Mouse (Mus musculus) heart, adult 9 months (tissue): Measurements from ENCODE around the gene Stpg4.

Experiments used
- DNase-seq, 2 experiments: peaks; one replicate each; pipeline ENCODE4 v3.0.0; 2022; ENCODE audit warnings: low spot score in 2 of 2

Gene Stpg4

DNA sequence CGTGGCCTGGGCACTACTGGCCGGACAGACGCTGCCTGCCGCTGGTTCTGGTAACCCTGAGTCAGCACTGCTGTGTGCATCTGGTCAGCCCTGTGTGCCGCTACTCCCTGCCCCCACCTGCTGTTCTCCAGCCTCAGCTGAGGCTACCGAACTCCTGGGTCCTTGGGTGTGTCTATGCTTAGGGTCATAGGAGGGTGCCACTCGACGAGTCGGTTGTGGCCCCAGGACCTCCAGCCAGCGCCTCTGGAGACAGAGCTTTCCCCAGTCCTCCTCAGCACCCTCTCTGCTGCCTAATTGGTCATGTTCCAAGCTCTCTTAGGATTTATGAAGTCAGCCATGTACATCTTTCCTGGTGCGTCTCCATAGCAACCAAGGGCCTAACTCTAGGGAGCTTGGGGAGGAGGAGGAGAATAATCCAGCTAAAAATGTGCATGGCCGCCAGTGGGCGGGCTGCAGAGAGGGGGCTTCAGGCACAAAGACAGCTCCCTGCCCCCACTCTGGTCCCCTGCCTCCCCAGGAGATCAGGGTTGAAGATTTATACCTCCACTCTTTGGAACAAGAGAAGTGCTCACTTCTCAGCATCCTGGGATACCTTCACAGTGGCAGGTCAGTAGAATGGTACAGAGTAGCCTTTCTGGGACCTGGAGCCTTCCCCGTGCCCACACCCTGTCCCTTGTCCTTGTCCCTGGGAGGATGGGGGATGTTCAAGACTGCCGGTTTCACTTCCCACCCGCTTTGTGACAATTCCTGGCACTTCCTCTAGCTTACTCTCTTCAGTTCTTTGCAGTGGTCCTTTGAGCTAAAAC lies 49.0 kb downstream of the Stpg4 start:
- DNase-seq = peak in 1 of 2 experiments; percentile 66

DNA sequence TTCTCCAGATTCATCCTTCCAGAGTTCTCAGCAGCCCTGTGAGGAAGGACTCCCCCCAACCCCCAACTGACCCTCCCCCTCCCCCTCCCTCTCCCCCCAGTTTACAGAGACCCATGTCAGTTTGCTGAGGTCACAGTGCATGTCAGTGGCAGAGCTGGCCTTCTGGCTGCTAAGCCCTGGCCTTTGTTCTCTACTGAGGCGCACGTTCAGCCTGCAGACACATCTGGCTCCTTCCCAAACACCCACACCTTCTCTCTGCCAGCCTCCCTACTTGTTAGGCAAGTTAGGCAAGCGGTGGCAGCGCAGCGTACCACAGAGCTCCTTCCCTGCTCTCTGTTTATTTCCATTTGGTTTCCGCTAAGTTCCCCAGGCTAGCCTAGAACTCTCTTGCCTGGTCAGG lies 50.0 kb downstream of the Stpg4 start:
- no peak for DNase-seq

DNA sequence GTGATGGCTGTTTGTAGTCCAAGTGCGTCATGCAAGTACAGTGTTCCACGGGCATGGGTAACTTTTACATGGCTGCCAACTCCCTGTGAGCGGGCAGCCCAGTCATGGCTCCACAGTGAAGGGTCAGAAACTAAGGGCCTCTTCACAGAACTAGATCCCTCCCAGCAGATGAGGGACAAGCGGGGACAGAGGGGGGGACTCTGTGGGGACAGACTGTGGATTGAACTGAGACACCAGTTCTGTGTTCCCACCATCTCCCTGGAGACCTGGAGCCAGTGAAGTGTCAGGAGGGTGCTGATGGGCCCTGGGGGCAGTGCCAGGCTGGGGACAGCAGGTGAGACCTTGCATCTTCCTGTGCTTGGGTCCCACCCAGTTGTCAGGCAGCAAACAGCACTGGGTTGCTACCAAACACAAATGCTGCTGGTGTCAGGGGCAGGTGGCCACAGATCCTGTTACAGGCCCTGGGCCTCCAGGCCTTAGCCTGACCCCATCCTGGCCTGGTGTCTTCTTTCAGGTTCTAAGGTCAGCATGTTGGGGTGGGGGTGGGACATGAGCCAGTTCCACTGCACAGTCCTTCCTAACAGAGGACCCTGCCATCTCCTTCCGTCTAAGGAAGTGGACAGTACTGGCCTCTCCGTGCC lies 50.6 kb downstream of the Stpg4 start:
- peak in 1 of 2 experiments; percentile 45 for DNase-seq

DNA sequence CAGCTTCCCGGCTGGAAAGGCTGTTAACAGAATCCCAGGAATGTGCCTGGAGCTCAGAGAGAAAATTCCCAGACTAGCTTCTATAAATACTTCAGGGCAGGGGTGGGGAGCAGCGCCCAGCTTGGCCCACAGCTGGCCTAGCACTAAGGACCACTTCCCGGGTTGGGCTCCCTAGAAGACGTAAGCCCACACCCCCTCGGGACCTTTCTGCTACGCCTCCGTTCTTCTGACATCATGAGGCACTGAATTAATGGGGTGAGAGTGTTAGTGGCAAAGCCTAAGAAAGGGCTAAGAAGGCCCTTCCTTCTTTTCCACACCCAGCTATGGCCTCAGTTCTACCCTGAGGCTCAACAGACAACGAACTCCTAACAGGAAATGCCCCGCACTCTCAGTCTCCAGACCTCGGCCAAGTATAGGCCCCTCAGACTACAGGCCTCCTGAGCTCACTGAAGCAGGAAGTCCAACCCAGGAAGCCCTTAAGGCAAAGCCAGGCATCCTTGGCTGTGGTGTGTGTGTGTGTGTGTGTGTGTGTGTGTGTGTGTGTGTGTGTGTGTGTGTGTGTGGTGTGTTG lies 51.5 kb downstream of the Stpg4 start:
- DNase-seq = peak in 1 of 2 experiments; percentile 53

DNA sequence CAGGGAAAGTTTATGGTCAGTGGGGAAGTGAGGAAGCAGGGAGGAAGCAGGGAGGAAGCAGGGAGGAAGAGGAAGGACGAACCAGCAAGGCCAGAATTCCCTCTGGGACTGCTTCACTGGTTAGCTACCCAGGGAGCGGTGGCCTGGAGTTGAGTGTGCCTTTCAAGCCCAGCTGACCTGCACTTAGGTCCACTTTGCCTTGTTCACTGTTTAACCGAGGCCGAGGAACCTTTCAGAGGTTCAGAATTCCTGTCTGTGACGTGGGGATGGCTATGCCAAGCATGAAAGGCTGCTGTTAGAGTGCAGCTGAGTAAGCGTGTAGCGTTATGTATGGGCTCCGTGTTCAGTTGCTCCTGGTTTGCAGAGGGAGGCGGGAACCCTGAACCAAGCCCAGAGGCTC lies 54.2 kb downstream of the Stpg4 start:
- no peak for DNase-seq

DNA sequence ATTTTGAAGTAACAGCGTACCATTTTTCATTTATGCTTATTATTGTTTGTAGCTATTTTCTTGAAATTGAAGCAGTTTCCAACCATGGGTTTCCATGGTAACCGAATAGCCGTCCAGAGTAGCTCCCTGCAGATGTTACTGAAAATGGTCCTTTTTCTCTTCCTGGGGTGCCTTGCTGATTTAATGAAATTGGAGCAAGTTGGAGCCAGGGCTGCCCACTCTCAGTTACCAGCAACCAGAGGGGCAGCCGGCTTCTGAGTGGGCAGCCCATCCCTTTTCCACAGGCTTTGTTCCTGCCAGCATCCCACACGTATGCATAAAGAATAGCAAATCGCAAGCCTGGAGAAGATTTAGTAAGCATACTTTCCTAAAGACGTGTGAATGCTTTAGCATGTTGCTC lies 55.4 kb downstream of the Stpg4 start:
- no peak for DNase-seq

DNA sequence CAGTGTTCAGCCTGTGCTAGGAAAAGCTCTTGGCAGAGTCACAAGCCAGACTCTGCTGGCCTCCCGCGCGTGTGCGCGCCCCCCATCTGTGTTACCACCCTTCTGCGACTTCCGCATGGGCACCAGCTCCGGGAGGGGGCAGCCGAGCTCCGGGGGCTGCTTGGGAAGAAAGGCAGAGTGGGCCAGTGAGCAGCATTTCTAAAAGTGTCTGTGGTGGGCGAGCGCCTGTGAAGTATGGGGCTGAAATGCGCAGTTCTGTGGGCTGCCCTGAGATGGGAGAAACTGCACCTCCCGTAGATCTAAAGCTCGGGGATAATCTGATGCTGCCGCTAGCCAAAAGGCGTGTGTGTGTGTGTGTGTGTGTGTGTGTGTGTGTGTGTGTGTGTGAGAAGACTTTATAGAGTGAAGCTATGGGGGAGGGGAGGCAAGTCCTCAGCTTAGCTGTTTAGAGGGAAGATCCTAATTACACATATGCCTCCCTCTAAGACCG lies 58.2 kb downstream of the Stpg4 start:
- DNase-seq = no peak

DNA sequence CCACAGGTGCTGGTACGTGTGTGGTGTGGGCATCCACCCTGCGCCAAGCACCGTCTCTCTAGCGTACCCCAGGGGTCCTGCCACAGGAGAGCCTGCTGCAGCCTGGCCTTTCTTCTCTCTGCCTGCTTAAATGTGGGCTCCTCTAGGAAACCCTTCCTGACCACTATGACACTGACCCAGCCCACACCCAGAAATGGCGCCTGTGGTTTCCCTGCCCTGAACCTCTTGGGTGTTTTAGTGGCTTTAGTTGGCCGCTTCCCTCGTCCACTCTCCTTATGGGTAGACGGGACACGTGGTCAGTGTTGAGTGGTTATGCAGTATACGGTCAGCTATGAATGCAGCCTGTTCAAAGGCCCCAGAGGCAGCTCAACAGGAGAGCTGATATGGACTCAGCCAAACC lies 59.1 kb downstream of the Stpg4 start:
- no peak for DNase-seq

DNA sequence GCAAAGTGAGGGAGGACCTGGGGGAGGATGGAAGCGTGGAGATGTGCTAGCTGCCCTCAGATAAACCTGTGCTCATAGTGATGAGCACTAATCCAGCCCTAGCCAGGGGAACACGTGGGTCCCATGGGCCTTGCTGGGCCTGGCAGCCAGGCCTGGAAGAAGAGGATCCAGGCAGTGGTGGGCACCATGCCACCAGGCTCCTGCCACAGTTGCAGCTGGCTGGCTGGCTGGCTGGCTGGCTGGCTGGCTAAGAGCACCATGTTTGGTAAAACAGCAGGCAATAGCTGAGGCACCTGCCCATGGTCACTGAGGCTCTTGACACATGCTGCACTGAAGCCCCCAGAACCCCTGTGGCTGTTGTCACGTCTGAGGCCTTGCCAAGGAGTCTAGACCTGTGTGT lies 59.9 kb downstream of the Stpg4 start:
- peak; percentile 75 to 81 for DNase-seq

DNA sequence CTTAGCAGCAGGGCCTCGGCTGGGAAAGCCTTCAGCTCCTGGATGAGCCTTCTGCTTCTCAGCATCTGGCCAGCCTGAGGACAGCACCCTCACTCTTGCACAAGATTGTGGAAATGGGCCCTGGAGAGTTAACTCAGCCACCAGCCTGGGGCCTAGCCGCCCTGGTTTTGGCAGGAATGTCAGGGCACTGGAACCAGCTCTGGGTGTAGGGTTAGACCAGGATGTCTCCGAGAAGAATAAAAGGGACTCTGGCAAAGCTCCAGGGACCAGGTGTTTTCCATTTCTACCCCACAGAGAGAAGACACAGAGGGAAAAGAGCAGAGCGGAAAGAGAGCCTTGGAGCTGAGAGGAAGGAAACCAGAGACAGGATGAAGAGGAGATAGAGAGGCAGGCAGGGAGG lies 60.3 kb downstream of the Stpg4 start:
- DNase-seq = no peak

DNA sequence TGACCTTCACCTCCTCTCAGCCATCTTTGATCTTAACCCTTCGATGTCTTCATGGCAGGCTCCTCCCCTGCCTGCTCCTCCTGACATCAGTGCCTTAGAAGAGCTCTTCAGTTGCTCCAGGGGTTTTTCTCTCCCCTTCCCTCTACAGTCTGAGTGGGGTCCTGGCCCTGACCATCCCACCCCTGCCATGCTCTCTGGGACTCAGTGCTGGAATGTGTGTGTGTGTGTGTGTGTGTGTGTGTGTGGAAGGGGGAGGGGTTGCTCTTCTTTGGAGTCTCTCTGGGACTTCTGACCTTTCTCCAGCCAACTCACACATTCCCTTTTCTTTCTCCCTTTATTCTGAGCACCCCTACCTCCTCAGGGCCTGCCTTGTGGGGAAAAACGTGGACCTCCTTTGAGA lies 61.0 kb downstream of the Stpg4 start:
- DNase-seq = no peak

DNA sequence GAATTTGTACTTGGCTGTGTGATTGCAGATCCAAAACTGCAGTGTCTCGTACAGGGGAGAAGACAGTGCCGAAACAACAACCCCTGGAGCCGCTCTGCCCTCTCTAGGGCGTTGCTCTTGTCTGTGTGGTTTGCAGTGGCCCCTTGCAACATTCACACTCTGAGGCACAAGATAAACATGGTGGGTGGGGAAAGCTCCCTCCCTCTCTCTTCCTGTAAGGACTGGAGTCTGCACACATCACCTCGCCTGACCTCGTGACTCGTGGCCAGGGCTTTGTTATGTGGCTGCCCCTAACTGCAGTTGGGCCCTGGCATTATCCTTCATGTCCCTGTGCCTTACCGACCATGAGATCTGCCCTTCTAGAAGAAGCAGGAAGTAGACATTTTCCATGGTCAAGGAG lies 62.3 kb downstream of the Stpg4 start:
- DNase-seq = no peak

DNA sequence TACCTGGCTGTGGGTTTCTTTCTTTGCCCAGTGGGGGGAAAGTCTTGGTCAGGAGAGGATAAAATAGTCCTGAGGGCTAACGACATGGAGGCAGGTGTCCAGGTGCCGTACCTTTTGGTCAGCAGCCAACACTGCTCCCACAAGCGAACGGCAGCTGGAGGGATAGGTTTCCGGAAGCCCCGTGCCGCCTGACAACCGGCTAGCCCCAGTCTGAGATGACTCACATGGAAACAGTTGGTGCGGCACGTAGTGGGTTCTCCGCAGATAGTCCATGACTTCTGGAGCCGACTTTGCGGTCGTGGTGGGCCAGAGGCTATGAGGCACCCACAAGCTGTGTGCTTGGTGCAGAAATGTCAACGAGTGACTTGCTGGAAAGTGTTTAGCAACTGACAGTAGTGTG lies 63.4 kb downstream of the Stpg4 start:
- DNase-seq = no peak

DNA sequence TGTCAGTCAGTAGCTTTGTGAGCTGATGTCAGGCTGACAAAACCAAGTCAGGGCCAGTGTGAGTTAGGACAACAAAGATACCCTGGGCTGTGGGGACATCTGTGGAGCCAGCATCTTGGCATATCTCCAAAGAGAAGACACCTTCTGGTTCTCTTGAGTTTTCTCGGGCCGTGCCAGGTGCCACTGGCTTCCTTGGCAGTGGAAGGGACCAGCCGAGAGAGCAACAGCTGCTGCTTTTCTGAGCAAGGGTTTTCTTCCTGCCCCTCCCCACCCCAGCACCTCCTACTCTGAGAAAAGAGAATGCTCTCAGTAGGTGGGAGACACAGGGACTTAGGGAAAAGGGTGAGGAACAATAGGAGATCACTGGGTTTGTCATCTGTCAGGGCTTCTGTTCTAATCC lies 66.4 kb downstream of the Stpg4 start:
- DNase-seq = no peak

DNA sequence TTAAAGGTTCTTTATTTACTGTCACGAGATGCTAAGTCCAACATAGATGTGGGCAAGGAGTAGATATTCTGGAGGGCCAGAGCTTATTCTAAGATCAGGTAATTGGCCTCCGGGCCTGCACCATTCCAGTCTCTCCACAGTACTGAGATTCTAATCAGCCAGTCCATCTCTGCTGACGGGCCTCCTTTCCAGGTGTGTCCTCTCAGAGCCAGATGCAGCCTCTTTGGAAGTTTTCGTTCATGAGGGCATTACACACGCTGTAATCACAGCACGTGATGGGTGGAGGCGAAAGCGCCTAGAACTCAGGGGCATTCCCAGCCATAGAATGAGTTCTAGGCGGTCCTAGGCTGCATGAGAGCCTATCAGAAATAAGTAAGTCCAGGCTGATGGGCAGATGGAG lies 70.0 kb downstream of the Stpg4 start:
- no peak for DNase-seq

DNA sequence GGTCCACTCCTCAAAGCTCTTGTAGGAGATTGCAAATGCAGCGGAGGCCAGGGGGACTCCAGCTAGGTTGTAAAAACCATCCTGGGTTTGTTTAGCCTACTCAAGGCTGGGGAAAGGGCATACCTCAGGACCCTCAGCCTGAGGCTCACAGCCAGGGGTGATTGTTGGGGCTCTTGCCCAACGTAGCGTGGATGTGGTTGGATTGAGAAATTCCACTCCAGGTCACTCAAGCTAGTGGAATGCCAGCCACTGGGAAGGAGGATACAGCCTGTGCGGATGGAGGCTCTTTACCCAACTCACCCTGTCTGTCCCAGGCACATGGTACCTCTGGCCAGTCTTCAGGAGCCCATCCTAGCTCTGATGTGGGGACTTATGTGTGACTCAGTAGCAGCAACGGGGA lies 71.3 kb downstream of the Stpg4 start:
- DNase-seq = no peak

DNA sequence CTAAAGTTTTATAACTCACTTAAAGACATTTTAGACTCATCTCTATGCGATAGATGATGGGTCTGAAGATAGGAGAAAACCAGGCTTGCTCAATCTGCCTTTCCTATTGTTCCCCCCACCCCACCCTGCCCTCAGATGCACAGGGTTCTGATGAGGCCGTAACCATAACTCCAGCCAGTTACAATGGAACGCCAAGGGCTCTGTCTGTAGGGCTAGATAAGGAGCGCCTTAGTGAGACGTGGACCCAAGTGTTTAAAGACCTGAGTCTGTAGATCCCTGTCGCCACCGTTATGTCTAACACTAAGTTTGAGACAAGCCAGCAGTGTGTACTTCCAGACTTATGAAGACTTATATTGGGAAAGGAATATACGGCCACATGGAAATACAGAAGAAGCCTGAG lies 72.1 kb downstream of the Stpg4 start:
- no peak for DNase-seq

DNA sequence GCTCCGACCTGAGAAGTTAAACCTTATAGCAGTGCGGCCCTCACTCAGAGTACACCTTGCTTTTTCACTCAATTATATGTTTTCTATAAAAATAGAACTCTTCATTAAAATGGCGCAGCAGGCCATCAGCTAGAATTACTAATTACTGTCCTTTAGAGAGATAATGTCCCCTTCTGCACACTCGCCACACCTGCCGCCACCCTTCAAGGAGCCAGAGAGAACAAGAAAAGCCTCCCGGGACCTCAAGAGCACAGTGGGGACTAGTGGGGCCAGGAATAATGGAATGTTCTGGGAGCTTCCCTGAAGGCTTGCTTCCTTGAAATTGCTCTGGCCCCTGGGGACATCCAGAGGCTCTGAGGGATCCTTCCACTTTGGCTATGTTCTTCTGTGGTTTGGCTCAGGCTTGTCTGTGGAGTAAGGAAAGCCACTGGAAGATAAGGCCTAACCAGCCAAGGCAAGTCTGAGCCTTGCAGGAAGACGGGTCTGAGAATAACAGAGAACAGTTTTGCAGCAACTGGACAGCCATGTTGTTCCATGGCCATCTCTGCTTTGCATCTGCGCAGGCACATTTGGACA lies 73.7 kb downstream of the Stpg4 start:
- peak; percentile 54 to 62 for DNase-seq

DNA sequence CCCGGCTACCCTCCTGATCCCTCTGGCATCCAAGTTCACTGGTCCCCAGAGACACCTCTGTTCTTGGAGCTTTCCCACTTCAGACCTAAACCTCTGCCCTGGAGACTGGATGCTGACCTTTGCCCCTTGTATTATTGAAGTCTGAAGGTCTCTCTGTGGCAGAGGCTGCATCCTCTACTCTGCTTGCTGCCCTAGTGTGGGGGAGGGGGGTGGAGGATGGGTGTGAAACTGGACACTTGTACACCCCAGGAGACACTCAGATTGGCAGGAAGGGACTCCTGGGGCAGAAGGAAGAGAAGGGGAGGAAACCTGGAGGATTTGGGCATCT lies 74.7 kb downstream of the Stpg4 start:
- no peak for DNase-seq

DNA sequence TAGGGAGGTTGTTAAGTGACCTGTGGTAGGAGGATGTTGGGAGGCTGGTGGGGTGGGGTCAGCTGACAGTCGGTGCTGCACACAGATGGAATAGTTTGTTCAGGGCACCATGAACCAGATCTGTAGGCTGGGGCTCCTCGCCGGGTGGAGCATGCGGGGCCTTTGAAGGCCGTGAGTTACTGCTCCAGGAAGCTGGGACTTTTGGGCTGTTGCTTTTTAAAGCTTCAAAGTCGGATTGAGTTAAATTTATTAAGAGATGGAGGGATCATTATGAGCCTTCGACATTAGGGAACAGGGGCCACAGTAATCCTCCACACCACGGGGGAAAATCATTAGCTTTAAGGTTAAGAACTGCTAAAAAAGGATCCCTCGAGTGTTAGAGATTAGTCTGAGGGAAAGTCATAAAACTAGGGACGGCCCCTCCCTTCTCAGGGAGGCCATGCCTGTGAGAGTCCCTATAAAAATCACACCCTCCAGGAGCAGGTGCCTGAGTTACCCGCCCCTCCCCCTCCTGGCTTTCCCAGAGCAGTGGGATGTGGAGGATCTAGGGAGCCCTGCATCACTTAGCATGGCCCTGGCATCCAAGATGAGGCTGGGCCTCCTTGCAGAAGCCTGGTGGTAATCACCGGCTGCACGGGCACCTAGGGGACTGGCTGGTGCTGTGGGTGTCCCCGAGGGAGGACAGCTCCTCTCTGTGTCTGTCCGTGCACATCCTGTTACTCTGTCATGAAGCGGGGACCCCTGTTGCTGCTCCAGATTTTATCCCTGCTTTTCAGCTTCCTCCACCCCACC lies 75.2 kb downstream of the Stpg4 start:
- DNase-seq = no peak

DNA sequence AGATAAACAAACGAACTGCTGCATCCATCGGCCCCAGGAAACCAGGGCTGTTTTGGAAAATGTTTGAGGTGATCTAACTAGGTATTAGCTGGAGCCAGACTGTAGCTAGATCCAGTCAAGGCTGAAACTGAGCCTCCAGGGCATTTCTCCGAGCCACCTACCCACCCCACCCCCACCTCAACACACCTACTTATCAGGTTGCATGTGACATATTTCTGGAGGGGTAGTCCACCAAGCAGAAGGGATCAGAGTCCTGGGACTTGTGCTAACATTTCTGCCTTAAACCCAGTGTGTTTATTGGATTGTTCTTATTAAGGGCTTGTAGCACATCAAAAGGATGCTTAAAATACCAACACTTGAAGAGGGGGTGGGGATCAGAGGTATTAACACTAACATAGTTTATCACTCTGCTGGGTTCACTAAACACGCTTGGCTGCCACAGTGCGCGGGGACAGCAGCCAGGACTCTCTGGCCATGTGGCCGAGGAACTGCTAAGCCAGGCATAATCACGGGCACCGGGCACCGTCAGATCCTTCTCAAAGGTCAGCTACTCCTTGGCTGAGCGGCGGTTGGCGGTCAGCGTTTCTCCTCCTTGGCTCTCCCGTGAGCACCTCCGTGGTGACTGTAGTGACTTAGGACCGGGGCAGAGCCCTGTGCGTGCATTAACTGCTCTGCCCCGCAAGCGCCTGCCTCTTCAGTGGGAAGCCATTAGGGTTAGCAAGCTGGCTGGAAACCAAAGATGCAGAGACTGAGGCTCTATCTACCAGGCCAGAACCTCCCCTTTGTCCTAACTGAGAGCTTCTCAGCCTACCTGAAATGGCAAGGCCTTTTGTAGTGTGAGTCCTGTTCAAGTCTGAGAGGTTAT lies 76.1 kb downstream of the Stpg4 start:
- peak; percentile 69 to 83 for DNase-seq
